Mouse (Mus musculus): ENCODE data around the gene Emx1. TPM values are rescaled to one million over a fixed set of nuclear protein-coding genes. Genes with fewer than 3 reads are reported as not detected.
A peak's percentile ranks its signal among the peaks of the same experiment; 100 is the strongest.
"Not testable (repeated sequence)": the region's sequence is repeated elsewhere in the genome, so short reads cannot be mapped to it uniquely, and the experiment has no call there.

The Emx1 gene
- not detected for total RNA-seq (2021)
- long read RNA-seq, experiment 1, result 0 reads
- long read RNA-seq, experiment 2, result 0 reads

DNA sequence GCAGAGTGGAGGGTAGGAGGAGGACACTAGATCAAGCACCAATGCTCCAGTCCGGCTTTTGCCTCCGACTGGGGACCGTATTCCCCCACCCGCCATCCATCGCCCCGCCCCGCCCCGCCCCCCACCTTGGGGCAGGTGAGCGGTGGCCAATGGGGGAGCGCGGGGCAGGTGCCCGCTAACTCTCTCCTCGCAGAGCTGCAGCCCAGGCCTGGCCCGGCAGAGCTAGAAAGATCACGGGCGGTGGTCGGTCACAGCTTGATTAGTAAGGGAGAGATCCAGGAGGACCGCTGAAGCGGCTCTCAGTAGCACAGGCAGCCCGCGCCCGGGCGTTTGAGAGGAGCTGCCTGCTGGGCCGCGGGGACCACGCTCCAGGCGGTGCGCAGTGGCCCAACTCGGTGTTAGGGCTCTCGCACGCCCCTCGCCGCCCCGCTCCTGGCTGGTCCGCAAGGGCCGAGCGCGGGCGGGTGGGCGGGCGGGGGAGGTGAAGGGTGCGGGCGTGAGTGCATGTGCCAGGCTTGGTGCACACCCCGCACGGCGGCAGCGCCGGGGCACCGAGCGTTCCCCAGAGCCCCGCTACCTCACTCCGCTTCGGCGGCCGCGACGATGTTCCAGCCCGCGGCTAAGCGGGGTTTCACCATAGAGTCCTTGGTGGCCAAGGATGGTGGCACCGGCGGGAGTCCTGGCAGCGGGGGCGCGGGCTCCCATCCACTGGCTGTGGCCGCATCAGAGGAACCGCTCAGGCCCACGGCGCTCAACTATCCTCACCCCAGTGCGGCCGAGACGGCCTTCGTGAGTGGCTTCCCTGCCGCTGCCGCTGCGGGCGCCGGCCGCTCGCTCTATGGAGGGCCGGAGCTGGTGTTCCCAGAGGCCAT, at the start of gene Emx1:
Emx1 (plus strand) TSS at position 99 of the 872 bp plus-strand sequence.
- no peak for DNase-seq

DNA sequence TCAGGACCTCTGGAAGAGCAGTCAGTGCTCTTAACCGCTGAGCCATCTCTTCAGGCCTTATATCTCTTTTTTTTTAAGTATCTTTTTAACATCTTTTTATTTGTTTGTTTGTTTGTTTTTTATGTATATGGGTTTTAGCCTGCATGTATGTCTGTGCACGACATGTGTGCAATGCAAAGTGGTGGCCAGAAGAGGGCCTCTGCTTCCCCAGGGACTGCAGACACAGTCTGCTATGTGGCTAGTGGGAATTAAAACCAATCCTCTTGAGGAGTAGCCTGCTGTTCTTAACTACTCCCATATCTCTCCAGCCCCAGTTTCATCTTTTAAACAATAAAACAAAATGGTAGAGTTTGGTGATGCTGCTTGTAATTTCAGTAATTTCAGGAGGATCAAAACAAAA, 47.7 kb upstream of the Emx1 start:
- DNase-seq, result no peak

DNA sequence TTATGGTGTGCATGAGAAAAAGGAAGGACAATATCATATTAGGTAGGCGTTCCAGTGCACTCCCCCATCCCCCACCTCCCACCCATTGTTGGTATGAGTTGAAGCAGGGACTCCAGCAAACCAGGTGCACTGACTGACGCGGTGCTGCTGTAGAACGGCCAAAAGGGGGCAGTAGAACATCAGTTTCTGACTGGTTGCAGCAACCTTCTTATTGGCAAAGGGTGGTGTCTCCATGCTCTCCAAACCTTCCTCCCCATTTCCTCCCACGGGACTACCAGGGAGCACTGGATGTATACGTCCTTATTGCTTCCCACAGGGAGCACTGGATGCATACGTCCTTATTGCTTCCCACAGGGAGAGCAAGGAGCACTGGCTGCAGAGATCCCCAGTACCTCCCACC, 46.2 kb upstream of the Emx1 start:
- DNase-seq, result peak; percentile 33

DNA sequence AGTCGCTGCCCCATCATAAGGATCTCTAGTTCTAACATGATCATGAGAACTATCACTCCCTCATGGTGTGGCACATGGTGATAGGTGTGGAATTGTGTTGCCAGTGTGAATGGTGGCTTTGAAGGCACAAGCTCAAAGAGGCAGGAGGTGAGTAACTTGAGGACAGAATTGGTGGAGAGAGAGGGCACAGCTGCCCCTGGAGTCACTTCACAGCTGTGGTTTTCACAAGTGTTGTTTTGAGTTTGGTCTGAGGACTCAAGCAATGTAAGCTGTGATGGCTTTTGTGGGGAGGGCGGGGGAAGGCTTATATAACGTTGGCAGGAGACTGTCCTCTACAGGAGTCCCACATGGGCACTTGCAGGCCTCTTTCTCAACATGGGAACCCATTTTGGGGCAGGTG, 42.8 kb upstream of the Emx1 start:
- no peak for DNase-seq

DNA sequence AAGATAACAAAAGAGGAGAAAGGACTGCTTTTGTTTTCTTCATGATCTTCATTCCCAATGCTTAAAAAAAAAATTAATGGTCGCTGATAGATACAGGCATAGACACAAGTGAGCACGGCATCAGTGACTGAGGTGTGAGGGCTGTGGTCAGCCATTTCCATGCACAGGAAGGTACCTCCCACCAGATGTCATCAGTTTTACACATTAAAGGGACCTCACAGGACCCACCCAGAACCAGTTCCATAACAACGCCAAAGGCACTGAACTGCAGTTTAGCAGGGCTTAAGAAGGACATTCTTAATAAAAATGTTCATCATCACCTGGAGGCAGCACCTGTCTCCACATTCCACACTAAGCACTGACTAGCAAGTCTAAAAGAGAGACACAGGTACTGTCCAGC, 39.6 kb upstream of the Emx1 start:
- no peak for DNase-seq

DNA sequence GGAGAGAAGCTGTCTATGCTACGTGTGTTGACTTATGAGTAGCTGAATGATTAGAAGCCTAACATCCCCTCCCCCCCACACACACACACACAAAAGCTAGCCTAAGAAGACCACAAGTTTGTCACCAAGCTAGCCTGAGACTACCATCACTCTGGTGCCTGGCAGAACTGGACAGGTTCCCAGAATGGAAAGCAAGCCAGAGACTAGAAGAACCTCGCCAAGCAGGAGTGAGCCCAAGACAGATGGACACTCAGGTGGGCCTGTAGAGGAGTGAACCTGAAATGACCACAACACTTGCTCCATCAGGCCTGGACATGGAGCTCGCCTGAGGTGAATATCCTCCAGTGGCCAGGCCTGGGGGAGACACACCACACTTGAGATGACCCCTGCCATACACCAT, 36.9 kb upstream of the Emx1 start:
- no peak for DNase-seq

DNA sequence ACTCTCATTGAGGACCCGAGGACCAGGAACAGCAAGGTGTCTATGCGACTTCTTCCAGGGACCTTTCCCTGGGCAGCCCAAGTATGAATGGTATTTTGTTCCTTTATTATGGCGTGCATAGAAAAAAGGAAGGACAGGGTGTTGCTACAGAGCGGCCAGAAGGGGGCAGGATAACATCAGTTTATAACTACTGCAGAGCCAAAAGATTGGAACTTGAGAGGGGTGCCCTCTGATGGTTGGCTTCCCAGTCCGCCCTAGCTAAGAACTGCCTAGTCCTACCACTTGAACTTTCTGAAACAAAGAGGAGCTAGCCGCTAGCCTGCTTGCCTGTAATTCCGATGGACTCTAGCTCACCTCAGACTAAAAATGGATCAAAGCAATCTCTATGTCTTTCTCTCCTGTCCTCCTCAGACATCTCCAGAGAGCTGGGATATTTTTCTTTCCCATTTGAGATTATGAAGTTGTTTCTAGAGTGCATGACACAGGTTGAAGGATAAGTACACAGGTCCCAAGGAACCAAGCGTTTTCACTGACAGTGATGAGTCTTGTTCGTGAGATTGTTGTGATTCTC, 33.2 kb upstream of the Emx1 start:
- peak; percentile 66 for DNase-seq

DNA sequence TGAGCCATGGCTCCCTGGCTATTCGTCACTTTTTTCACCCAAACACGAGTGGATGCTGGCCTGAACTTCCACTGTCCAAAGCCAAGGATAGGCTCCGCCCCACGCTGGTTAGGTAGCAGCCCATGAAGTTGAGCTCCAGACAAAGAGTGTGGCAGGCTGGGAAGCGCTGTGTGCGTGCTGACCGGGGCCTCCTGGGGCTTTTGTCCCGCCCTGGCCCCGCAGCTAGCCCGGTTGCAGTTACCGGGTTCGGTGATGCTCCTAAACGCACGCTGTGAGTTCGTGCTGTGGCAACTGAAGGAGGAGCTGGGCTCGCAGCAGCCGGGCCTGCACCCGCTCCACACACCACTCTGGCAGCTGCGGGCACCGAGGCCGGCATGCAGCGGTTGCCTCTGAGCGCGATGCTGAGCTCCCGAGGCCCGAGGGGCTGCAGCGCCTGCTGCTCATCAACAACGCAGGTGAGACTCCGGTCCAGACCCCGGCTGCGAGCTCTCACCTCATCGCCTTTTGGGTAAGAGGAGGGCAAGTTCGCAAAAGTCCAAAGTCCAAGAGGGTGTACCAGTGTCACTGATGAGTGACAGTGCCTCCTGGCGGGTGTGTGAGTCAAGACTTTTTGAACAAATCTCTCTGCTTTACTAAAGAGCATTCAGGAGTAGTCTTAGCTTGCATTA, 32.2 kb upstream of the Emx1 start:
- DNase-seq, result peak; percentile 58

DNA sequence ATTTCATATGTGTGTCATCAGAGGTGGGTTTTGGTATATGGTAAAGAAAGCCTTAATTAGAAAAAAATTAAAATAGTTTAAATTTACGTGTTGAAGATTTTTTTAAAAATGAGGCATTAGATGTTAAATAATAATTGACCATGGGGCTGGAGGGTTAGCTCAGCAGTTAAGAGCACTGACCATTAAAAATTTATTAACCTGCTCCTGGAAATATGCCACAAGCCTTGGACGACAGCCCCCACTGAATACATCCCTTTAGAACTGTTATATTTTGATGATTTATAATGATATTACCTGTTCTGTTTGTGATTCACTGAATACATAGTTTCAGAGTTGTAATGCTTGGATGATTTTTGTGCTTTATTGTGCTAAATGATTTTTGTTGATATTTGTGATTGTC, 30.7 kb upstream of the Emx1 start:
- not testable (repeated sequence) for DNase-seq

DNA sequence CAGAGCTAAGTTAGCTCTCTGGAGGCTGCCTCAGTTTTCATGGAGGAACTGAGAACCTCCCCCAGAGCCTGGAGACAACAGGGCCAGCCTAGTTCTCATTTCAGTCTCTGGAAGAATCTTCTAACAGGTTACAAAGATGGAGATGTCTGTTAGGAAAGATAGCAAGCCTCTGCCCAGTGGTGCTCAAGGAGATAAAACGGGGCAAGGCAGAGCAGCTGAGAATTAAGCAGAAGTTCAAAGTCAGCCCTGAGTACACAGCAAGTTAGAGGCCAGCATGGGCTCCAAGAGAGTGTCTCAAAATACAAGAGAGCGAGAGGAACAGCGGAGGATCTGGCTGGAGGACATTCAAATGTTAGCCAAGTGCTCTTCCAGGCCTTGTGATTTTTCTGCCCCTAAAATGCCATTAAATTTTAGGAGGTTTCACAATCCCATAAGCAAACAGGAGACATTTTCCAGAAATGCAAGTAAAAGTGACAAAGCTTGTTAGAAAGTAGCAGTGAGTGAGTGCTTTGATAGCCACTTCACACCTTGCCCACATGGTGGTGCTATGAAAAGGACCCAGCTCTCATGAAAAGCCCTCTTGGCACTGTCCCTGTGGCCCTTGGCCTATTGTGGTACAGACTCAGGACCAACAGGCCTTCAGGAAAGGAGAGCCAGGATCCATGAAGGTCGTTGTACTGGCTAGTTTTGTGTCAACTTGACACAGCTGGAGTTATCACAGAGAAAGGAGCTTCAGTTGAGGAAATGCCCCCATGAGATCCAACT, 29.0 kb upstream of the Emx1 start:
- not testable (repeated sequence) for DNase-seq

DNA sequence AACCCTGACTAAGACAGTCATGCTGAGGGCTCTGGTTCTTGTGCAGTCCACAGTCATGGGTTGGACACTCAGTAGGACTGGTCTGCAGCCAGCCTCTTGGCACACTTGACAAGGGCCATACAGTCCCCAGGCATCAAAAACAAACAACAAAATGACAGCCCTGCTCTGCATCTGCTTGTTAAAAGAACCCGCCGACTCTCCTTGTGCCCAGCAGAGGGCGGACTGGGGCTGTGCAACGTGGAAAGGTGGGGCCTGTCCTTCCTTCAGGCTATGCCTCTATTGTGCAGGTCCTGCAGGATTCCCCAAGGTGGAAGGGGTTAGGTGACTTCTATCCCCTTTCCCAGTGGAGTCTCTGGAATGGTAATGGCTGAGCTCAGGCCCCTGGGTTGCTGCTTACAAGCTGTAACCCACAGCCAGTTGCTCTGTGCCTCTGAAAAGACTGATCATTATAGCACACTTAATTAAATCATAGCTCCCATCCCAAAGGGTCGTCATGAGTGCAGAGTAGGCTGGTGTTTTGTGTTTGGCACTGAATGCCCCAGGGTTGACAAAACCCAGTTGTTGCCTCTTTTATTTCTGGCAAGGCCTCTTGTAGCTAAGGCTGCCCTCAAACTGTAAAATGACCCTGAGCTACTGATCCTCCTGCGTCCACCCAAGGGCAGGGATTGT, 28.0 kb upstream of the Emx1 start:
- DNase-seq, result peak; percentile 59

DNA sequence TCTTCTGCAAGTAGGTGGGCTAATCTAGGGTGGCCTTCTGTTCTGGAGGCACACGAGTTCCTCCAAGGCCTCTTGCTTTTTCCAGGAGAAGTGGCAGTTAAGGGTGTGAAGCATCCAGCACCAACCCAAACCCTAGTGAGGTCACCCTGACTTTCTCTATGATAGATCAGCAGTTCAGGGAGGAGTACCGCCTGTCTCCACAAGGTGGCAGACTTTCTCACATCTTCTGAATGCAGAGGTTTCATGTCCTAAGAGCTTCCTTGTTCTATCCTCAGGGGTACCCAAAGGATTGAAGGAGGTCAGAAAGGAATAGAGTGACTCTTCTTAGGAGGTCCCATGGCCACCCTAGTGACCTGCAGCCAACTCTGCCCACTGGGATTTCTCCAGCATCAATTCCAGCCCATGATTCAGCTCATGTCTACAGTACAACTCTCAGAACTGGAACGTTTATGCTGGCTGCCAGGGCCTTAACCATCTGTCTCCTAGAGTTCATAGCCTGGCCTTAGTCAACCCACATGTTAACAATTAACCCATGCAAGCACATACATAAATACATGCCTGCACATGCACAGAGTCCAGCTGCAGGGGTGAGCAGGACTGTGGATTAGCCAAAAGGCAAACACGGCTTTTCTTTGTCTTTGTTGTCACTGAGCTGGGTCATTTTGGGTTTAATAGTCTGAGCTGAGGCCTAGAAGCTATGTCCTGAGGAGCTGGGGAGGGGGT, 26.9 kb upstream of the Emx1 start:
- peak; percentile 83 for DNase-seq

DNA sequence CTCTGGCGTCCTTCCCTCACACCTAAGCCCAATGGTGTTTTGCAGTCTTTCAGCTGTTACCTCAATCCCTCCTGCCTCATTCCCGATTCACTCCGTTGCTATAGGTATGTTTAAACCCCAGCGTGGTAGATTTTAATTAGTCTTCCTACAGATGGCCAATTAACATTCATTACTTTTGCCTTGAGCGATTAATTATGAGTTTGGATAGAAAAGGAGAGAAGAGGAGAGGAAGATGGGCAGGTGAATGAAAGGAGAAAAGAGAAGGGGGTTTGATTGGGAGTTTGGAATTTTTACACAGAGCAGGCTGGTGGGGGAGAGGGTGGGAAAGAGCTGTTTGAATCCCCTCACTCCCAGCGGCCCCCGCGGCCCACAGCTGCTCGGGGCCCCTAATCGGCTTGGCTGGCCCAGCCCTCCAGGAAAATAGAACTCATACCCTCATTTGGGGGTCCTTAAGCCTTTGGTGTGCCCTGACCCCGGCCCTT, 21.8 kb upstream of the Emx1 start:
- no peak for DNase-seq

DNA sequence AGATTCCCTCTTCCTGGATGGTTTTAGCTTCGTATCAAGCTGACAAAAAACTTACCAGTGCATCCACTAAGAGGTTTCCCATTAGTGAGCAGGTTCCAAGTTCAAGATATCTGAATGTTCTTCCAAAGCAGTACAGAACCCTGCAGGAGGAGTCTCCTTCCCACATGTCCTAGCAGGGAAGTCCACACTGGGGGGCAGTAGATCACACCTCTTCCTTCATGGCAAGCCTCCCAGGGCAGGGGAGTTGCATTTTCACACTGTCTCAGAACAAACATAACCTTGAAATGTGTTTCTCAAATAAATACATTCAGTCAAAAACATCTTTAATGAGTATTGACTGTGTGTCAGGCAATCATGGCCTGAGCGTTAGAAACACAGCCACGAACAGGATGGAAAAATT, 7.7 kb upstream of the Emx1 start:
- DNase-seq, result no peak

DNA sequence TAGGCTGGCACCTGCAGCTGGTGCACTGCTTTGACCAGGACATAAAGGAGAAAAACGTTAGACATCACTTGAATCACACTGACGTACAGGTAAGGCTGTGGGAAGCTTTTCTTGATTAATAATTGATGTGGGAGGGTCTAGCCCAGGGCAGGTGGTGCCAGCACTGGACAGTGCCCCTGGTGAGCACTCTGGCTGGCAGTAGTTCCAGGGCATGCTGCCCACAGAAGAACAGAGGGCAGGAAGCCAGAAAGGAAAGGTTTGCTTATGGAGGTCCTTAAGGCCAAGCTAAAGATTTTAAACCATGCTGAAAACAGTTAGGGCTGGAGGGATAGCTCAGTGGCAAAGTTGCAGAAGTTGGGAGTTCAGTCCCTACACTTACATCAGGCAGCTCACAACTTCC, 7.2 kb upstream of the Emx1 start:
- no peak for DNase-seq

DNA sequence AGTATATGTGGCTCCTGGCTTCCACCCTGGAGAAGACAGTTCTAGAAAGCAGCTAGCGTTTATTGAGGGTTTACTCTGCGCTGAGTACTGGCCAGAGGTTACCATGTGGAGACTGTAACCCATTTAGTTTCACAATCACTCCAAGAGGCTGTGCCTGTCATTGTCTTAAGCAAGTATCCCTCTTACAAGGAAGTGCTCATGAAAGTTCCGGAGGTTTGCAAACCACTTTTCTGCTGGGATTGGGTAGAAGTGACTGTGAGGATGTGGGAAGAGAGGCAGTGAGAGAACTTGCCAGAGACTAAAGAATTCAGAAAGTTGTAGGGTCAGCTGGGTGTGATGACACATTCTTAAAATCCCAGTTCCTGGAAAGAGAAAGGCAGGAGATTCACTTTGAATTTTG, 3.3 kb upstream of the Emx1 start:
- DNase-seq, result no peak

DNA sequence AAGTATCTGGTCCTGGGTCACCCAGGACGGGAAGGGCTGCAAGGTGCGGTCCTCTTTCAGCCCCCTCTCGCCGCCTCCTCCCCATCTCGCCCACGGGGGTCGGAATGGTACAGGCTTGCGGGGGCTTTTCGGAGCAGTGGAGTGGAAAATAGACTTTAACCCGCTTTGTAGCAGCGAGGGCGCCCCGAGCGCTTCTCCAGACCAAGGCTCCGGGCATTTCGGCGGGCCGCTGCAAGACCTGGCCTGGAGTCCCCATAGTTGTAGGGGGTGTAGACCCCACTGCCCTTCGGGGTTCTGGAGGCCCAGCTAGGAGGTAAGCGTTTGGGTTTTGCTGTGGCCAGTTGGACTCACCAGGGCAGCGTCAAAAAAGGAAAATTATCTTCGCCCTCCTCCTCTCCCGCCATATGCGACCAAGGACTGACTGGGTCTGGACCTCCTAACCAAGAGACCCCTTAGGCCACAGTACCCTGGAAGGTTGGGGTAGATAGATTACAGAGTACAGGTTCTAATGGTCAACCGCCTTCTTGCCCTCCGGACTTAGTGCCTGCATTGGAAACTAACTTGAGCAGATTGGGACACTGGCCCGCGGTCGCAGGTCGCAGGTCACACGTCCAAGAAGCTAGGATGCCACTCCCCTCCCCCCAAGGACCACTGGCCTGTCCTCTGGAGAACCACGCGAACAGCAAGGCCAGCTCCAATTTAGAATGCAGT, 1.1 kb upstream of the Emx1 start:
- no peak for DNase-seq

DNA sequence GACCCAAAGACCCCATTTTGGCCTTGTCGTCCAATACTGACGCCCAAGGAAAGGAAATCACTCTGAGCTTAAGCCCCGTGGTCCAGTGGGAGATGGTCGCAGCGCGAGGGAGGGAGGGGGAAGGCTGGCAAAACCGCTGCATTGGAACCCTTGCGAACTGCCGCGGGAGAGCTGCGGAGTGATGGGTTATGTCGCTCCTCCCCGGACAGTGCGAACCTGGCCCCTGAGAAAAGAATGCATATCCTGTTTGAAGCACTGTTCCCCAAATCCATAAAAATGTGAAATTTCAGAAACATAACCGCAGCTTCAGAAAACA, 536 bp upstream of the Emx1 start:
- no peak for DNase-seq

DNA sequence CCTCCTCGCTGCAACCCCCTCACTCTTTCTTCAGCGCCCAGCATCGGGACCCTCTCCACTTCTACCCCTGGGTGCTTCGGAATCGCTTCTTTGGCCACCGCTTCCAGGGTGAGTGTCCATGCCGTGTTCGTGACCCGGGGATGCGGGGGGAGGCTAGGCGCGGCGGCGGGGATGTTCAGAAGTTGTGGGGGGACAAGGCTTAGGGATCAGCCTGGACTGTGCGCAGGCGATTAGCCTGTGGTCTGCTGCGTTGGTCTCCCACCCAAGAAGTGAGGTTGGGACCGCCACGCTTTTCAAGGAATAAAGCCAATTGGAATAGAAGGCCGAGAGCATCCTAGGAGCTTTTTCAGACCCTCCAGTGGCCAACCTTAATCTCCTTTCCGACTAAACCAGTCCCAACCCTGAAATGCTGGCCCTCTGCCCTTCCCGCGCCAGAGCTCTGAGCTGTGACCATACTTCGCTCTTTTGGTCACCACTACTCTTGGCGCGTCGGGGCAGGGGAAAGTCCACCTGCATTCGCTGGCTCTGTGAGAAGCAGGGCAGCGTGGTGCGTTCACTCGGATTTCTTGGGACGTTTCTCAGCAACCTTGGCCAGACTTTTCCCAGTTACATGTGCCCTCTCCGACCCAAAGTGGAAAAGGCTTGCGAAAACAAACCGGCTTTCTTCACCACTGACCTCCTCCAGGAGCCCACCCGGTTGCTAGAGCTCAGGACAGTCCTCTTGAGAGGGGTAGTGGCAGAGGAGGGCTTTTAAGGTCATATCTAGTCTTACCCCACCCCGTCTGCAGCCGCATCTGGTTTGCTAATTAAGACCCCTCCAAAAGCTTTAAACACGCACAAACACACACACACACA, 1.2 kb downstream of the Emx1 start:
- no peak for DNase-seq

DNA sequence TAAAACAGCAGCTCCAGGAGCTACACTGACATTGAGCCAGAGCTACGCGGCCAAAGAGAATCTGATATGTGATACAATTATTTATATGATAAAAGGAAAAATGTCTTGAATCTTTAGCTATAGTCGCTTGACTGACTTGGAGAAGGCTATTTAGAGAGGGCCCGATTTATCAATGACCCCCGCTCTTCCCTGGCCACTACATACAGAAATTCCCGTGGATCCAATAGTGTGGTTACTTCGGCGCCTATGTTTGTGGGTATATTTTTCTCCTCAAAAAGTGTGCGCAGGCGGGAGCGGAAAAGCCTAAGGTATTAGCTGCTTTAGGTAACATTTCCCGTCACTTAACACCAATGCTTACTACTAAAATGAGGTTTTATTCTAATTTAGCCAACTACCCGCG, 2.1 kb downstream of the Emx1 start:
- DNase-seq, result no peak
